Mouse (Mus musculus) fat pad, adult 2 months (tissue): Measurements from ENCODE around the gene Bcl2a1b.
"Not testable (repeated sequence)": the region's sequence is repeated elsewhere in the genome, so short reads cannot be mapped to it uniquely, and the experiment has no call there.

Source experiments
- DNase-seq: peaks from one replicate; pipeline ENCODE4 v3.0.0-alpha.2; 2011; ENCODE audit warnings: low read depth, low spot score; ENCODE audit errors: extremely low read depth

The Bcl2a1b gene

GRCm38 (mm10) chr9:89240516-89241019 is 41.6 kb downstream of the Bcl2a1b start:
- DNase-seq = not testable (repeated sequence)

GRCm38 (mm10) chr9:89253400-89253799 is 54.4 kb downstream of the Bcl2a1b start:
- no peak for DNase-seq

GRCm38 (mm10) chr9:89256556-89257335 is 57.7 kb downstream of the Bcl2a1b start:
- no peak for DNase-seq
